Mouse (Mus musculus) forebrain, embryonic 15.5 days (tissue): ENCODE measurements around the gene Tmem267. TPM values are rescaled to one million over a fixed set of nuclear protein-coding genes. Genes with fewer than 3 reads are reported as not detected.

Source experiments
- ATAC-seq: fragments of 200-750 bp; cut with Nextera tagmentation; replicated peaks from 2 replicates; pipeline ENCODE4 v1.8.0; 2017; ENCODE audit warnings: mild to moderate bottlenecking, moderate TSS enrichment, moderate library complexity
- H3K27ac ChIP-seq: fragments of 300-500 bp; sonication (generic); replicated peaks from 2 replicates; pipeline ENCODE4 v1.5.1; 2015; ENCODE audit warnings: mild to moderate bottlenecking, inconsistent platforms
- H3K27me3 ChIP-seq: fragments of 300-500 bp; sonication (generic); 2 replicates; pipeline ENCODE4 v1.6.1; 2015; ENCODE audit warnings: inconsistent platforms
- H3K36me3 ChIP-seq: fragments of 300-500 bp; sonication (generic); 2 replicates; pipeline ENCODE4 v1.6.1; 2015; ENCODE audit warnings: mild to moderate bottlenecking, inconsistent platforms
- H3K4me1 ChIP-seq: fragments of 300-500 bp; sonication (generic); 2 replicates; pipeline ENCODE4 v1.6.1; 2015; ENCODE audit warnings: inconsistent platforms
- H3K4me2 ChIP-seq: fragments of 300-500 bp; sonication (generic); replicated peaks from 2 replicates; pipeline ENCODE4 v1.6.1; 2015; ENCODE audit warnings: mild to moderate bottlenecking, inconsistent platforms
- H3K4me3 ChIP-seq: fragments of 300-500 bp; sonication (generic); 2 replicates; pipeline ENCODE4 v1.5.1; 2015; ENCODE audit warnings: mild to moderate bottlenecking, inconsistent platforms
- H3K9ac ChIP-seq: fragments of 300-500 bp; sonication (generic); replicated peaks from 2 replicates; pipeline ENCODE4 v1.6.1; 2015; ENCODE audit warnings: mild to moderate bottlenecking, inconsistent platforms
- H3K9me3 ChIP-seq: fragments of 300-500 bp; sonication (generic); 2 replicates; pipeline ENCODE4 v1.6.1; 2016; ENCODE audit warnings: inconsistent platforms
- WGBS: fragments of 180-500 bp; shearing (Covaris S2); methylation state at CpG from one replicate; pipeline ENCODE4 v1.1.7; 2015; ENCODE audit warnings: mixed read lengths; 5-methylcytosine and 5-hydroxymethylcytosine counted together
- polyA plus RNA-seq: library from polyadenylated mRNA; unstranded; fragments of >200 nt; fragmentation: Nextera tagmentation; extraction: Ambion mirVana; gene quantifications from 2 replicates; pipeline ENCODE4 v1.2.1, GENCODE M21; 2015

The Tmem267 gene
- polyA plus RNA-seq, 1 experiment from 2014 or later, result 3.6 TPM

DNA sequence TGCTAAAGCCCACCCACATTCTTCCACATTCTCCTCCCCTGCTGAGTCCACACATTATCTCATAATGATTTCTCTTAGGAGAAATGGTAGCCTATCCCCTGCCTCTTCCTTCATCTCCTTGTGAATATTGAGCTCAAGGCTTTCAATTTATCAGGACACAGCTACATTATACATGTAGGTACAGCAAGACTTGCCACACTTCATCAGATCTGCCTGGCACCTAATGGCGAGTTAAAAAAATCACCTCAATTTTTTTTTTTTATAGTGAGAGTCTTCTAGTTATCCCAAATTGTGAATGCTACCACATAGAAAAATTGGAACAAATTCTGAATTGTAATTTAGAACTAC lies 161.8 kb downstream of the Tmem267 start:
- Histone ChIP-seq H3K27ac (peak overlapping the region; percentile 39; the same call in 1 of the 2 replicates), H3K4me2 (0 out of 2 replicates have a peak overlapping the region, but pooled peaks have one; percentile 11), H3K27me3 (no peaks in the 10 kb centered on the region), H3K36me3 (no peaks in the 10 kb centered on the region), H3K4me3 (no peak overlapping the region), H3K4me1 (no peaks in the 10 kb centered on the region), H3K9ac (no peak overlapping the region), H3K9me3 (no peaks in the 10 kb centered on the region)
- 81% methylated on average over 1 of the region's 1 CpGs for WGBS
- 0 out of 2 replicates have a peak, but pooled peaks have one; percentile 43 for ATAC-seq

DNA sequence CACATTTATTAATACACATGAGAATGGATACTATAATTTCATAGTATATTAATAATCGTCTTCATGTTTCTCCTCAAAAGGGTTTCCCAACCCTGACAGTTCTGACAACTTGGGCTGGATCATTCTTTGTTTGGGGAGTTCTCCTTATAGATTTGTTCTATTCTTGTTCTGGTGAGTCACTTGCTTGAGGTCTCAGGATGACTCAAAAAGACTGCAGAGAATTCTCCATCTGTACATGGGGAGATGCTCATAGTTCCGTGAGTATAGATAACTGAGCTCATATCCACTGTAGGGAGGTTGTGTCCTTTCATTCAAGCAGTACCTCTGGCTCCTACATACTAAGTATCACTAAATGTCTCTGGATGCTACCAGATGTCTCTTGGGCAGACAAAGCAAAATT lies 166.9 kb downstream of the Tmem267 start:
- no peak overlapping the region for H3K9ac ChIP-seq
- no peaks in the 10 kb centered on the region for H3K27me3 ChIP-seq
- no peaks in the 10 kb centered on the region for H3K4me1 ChIP-seq
- H3K27ac ChIP-seq, result no peak overlapping the region
- no peak for ATAC-seq
- WGBS, result 92% methylated on average over 2 of the region's 2 CpGs
- H3K4me3 ChIP-seq, result no peak overlapping the region
- H3K4me2 ChIP-seq, result no peak overlapping the region
- no peaks in the 10 kb centered on the region for H3K36me3 ChIP-seq
- 0 out of 2 replicates have a peak, but pooled peaks cover 3% of the 10 kb centered on the region for H3K9me3 ChIP-seq

DNA sequence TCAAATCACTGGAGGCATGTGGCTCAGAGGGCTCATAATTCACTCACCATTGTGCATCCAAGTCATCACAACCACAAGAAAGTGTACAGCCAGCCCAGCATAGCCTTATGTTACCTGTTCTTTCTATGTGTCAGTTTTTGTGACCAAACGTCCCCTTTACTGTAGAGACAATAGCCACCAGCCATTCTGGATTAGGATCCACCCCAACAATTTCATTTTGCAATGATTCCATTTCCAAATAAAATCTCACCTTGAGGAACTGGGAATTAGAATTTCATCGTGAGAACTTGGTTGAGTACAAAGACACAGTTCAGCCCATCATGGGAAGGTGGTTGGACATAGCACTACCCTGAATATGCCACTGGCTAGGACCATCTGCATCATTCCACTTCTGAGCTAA lies 168.4 kb downstream of the Tmem267 start:
- no peaks in the 10 kb centered on the region for H3K36me3 ChIP-seq
- H3K4me2 ChIP-seq, result no peak overlapping the region
- H3K9me3 ChIP-seq, result 0 out of 2 replicates have a peak, but pooled peaks cover 3% of the 10 kb centered on the region
- no peak for ATAC-seq
- no peak overlapping the region for H3K4me3 ChIP-seq
- H3K9ac ChIP-seq, result no peak overlapping the region
- no peaks in the 10 kb centered on the region for H3K27me3 ChIP-seq
- H3K27ac ChIP-seq, result no peak overlapping the region
- 80% methylated on average over 2 of the region's 2 CpGs for WGBS
- no peaks in the 10 kb centered on the region for H3K4me1 ChIP-seq

DNA sequence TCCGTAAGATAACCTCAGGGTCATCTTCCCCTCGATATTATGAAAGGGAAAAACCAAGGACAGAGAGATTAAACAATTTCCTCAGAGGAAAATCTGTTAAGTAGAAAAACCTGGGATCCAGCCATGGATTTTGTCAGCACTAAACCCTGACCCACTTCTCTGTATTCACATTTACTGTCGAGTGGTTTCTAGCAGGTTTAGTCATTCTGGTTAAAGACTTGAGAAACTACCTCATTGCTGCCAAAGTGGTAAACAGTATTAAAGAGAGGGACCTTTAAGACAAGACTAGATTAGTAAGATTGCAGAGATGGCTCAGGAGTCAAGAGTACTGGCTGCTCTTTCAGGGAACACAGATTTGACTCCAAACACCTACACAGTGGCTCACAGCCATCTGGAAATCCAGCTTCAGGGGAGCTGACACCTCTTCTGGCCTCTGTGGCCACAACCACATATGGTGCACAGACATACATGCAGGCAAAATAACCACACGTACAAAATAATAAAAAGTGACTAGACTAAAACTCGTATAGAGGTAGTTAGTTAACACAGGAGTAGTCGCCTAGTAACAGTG lies 169.1 kb downstream of the Tmem267 start:
- no peak overlapping the region for H3K9ac ChIP-seq
- H3K4me3 ChIP-seq, result no peak overlapping the region
- H3K9me3 ChIP-seq, result 0 out of 2 replicates have a peak, but pooled peaks cover 3% of the 10 kb centered on the region
- no peaks in the 10 kb centered on the region for H3K36me3 ChIP-seq
- H3K27ac ChIP-seq, result no peak overlapping the region
- no peaks in the 10 kb centered on the region for H3K27me3 ChIP-seq
- H3K4me1 ChIP-seq, result no peaks in the 10 kb centered on the region
- no peak overlapping the region for H3K4me2 ChIP-seq
- WGBS, result 85% methylated on average over 6 of the region's 6 CpGs
- ATAC-seq, result no peak

Other genes with a start within 250 kb of the Tmem267 start
- 161 and 166 TPM in 2 replicates for gene Paip1, start 59.4 kb upstream of the Tmem267 start, polyA plus RNA-seq
- 115 and 125 TPM in 2 replicates for gene 4833420G17Rik, start 25.3 kb upstream of the Tmem267 start, polyA plus RNA-seq
- 1.4 and 1.8 TPM in 2 replicates for gene 3110070M22Rik, start 344 bp downstream of the Tmem267 start, polyA plus RNA-seq
- gene Ccl28, start 135.8 kb downstream of the Tmem267 start, polyA plus RNA-seq, result 0.26 and 0.51 TPM in 2 replicates
- gene Hmgcs1, start 202.3 kb downstream of the Tmem267 start, polyA plus RNA-seq, result 367 and 395 TPM in 2 replicates